15 mouse cellular contexts compared by ENCODE assay signal in genomic region chr6:116378892-116379291, GRCm38 (mm10).
"Had no signal": no experiment of that assay in that cellular context is flagged by ENCODE, and none has a peak within 500 bp of the region (broad histone marks: within the 10 kb centered on the region; RNA-seq: fewer than 3 reads in every experiment).

No protein-coding gene starts in this region.

- H3K9me3 ChIP-seq: neural tube, embryonic 15.5 days; stomach, embryonic 15.5 days had no signal

- H3K9ac ChIP-seq: neural tube, embryonic 15.5 days; stomach, embryonic 15.5 days had no signal

- H3K36me3 ChIP-seq: neural tube, embryonic 15.5 days; stomach, embryonic 15.5 days had no signal

- H3K27me3 ChIP-seq: neural tube, embryonic 15.5 days; stomach, embryonic 15.5 days had no signal

- H3K27ac ChIP-seq: neural tube, embryonic 15.5 days; stomach, embryonic 15.5 days; stomach, postnatal 0 days had no signal

- H3K4me1 ChIP-seq: stomach, embryonic 15.5 days had no signal

- DNase-seq: retina, postnatal 1 day; right cerebral cortex, adult 18-20 months; right cerebral cortex, postnatal 14 days; right cerebral cortex, postnatal 25 days; right cerebral cortex, postnatal 4 days; spleen, adult 18-20 months; thymus, adult 18-20 months; thymus, adult 2 months; thymus, postnatal 14 days; thymus, postnatal 25 days; thymus, postnatal 36 days; thymus, postnatal 4 days had no signal

- H3K4me3 ChIP-seq: neural tube, embryonic 15.5 days; stomach, embryonic 15.5 days had no signal
